13 mouse cellular contexts compared by ENCODE assay signal in genomic region chr3:97854575-97855384, GRCm38 (mm10). TPM values are rescaled to one million over a fixed set of nuclear protein-coding genes. Genes with fewer than 3 reads are reported as not detected.
DNase-seq lines count a peak whose midpoint lies in the region; ATAC-seq and TF ChIP-seq lines count a peak whose summit lies in the region.
"Had no signal": no experiment of that assay in that cellular context is flagged by ENCODE, and none has a peak within 500 bp of the region (broad histone marks: within the 10 kb centered on the region; RNA-seq: fewer than 3 reads in every experiment).

No protein-coding gene starts in this region.

- no peaks in the 10 kb centered on the region for H3K27me3 ChIP-seq in forebrain, postnatal 0 days (ENCODE audit: insufficient read depth, low read length)
- H3K27me3 ChIP-seq in neural tube, embryonic 15.5 days (replicated peaks): no peaks in the 10 kb centered on the region
- H3K27me3 ChIP-seq: heart, embryonic 13.5 days had no signal

- intact Hi-C loops in left cerebral cortex, postnatal 10 days (cut with DNase I): no loop called here

- no peak for TF ChIP-seq CTCF in forebrain, postnatal 0 days (IDR thresholded peaks at IDR 0.05; ENCODE audit: low read depth)

- DNase-seq in left cerebral cortex, adult 18-20 months (ENCODE audit: low spot score in 2 of 2): peak; percentile 51 to 53
- DNase-seq in left cerebral cortex, postnatal 10 days (ENCODE audit: extremely low spot score in 1 of 2, low spot score in 2 of 2): no peak
- DNase-seq in cerebellum, adult 8-10 months: peak; percentile 65
- DNase-seq in forebrain, postnatal 0 days: peak; percentile 51
- no peak for DNase-seq in kidney, postnatal 36 days
- DNase-seq in kidney, adult 11 months: no peak
- DNase-seq: liver; lung, postnatal 4 days had no signal

- H3K4me1 ChIP-seq in forebrain, postnatal 0 days (ENCODE audit: insufficient read depth): 0 out of 2 replicates have a peak, but pooled peaks cover 3% of the 10 kb centered on the region
- 0 out of 2 replicates have a peak, but pooled peaks cover 6% of the 10 kb centered on the region for H3K4me1 ChIP-seq in neural tube, embryonic 15.5 days
- H3K4me1 ChIP-seq: embryonic facial prominence, embryonic 10.5 days had no signal

- 35% methylated on average over 9 of the region's 9 CpGs for WGBS in forebrain, postnatal 0 days
- WGBS in neural tube, embryonic 15.5 days: 53% methylated on average over 9 of the region's 9 CpGs

- ATAC-seq in forebrain, postnatal 0 days: peak; percentile 90
- ATAC-seq in neural tube, embryonic 15.5 days (ENCODE audit: low FRiP score): no peak
- ATAC-seq: inflammation-experienced regulatory T-cells, adult 6 months had no signal

- H3K9ac ChIP-seq in forebrain, postnatal 0 days: no peak overlapping the region
- H3K9ac ChIP-seq in neural tube, embryonic 15.5 days (replicated peaks): no peak overlapping the region
- H3K9ac ChIP-seq: heart, embryonic 13.5 days had no signal

- H3K4me2 ChIP-seq in forebrain, postnatal 0 days (ENCODE audit: low read depth): no peak overlapping the region
- H3K4me2 ChIP-seq in neural tube, embryonic 15.5 days: no peak overlapping the region
- H3K4me2 ChIP-seq: heart, embryonic 13.5 days had no signal

- H3K36me3 ChIP-seq in forebrain, postnatal 0 days (ENCODE audit: insufficient read depth): no peaks in the 10 kb centered on the region
- H3K36me3 ChIP-seq in neural tube, embryonic 15.5 days: no peaks in the 10 kb centered on the region
- H3K36me3 ChIP-seq: embryonic facial prominence, embryonic 10.5 days had no signal

- no peak overlapping the region for H3K4me3 ChIP-seq in forebrain, postnatal 0 days (ENCODE audit: low read depth, low read length)
- no peak overlapping the region for H3K4me3 ChIP-seq in neural tube, embryonic 15.5 days (replicated peaks)
- H3K4me3 ChIP-seq: embryonic facial prominence, embryonic 10.5 days; heart, embryonic 13.5 days; myocyte had no signal

- H3K27ac ChIP-seq in forebrain, postnatal 0 days (ENCODE audit: low read depth, low read length): peak overlapping the region; percentile 45
- 0 out of 2 replicates have a peak overlapping the region, but pooled peaks have one; percentile 7 for H3K27ac ChIP-seq in neural tube, embryonic 15.5 days (replicated peaks)
- H3K27ac ChIP-seq: embryonic facial prominence, embryonic 10.5 days; heart, embryonic 13.5 days had no signal

- no peaks in the 10 kb centered on the region for H3K9me3 ChIP-seq in forebrain, postnatal 0 days (ENCODE audit: low read length)
- H3K9me3 ChIP-seq in neural tube, embryonic 15.5 days (replicated peaks): no peaks in the 10 kb centered on the region
- H3K9me3 ChIP-seq: embryonic facial prominence, embryonic 10.5 days; heart, embryonic 13.5 days had no signal

RNA-seq across cellular contexts. Expression of gene Pde4dip, which starts 33.7 kb away (rescaled TPM):
- total RNA-seq in left cerebral cortex, adult 18-20 months (2021): 100 to 1,000 TPM; 207 to 211 TPM
- total RNA-seq in left cerebral cortex, postnatal 10 days (2021): 100 to 1,000 TPM; 235 to 254 TPM
- 92.8 and 118 TPM in 2 replicates for total RNA-seq in forebrain, postnatal 0 days (2014; rRNA removed)
- 40.6 and 53.1 TPM in 2 replicates for polyA plus RNA-seq in forebrain, postnatal 0 days (2015; fragmentation: Nextera tagmentation; extraction: Ambion mirVana)
- 55.2 and 62.6 TPM in 2 replicates for polyA plus RNA-seq in neural tube, embryonic 15.5 days (2015; fragmentation: Nextera tagmentation; extraction: Ambion mirVana)

RNA-seq across cellular contexts. Expression of gene Sec22b, which starts 46.2 kb away (rescaled TPM):
- 10 to 100 TPM; 80.0 to 82.9 TPM for total RNA-seq in left cerebral cortex, adult 18-20 months (2021)
- 10 to 100 TPM; 63.1 to 69.7 TPM for total RNA-seq in left cerebral cortex, postnatal 10 days (2021)
- 71.3 and 73.9 TPM in 2 replicates for total RNA-seq in forebrain, postnatal 0 days (2014; rRNA removed)
- 83.4 and 91.4 TPM in 2 replicates for polyA plus RNA-seq in forebrain, postnatal 0 days (2015; fragmentation: Nextera tagmentation; extraction: Ambion mirVana)
- polyA plus RNA-seq in neural tube, embryonic 15.5 days (2015; fragmentation: Nextera tagmentation; extraction: Ambion mirVana): 93.9 and 97.1 TPM in 2 replicates

Comparison
In these comparisons a context has a peak if more than half of its experiments do, and no peak if none do; other contexts are left out.
1. DNase-seq: peak in left cerebral cortex, adult 18-20 months (2 of 2), cerebellum, adult 8-10 months (single experiment) and forebrain, postnatal 0 days (single experiment); none in left cerebral cortex, postnatal 10 days (0 of 2), kidney, postnatal 36 days (0 of 2) and kidney, adult 11 months (single experiment).